Mouse (Mus musculus) cerebellum, adult 8-10 months (tissue): Measurements from ENCODE around the gene Ank3.
A peak's percentile ranks its signal among the peaks of the same experiment; 100 is the strongest.

Experiments used
- DNase-seq: peaks from one replicate; pipeline ENCODE4 v3.0.0; 2022

Gene Ank3

DNA sequence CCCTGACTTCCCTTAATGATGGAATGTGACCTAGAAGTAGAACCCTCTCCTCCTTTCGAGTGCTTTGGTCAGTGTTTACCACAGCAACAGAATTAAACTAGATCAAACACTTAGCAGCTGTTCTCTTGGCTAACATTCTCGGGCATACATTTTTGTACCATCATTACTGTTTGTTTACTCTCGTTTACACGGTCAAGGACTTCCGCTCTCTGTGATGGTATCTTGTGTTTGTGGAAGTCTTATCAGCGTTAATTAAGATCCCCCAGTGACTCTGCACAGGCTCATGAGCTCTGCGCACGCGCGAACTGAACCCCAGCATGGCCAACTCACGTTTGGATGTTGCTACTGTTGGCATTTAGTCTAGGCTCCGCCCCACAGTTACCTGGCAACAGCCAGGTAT, 16.3 kb downstream of the Ank3 start:
- no peak for DNase-seq

DNA sequence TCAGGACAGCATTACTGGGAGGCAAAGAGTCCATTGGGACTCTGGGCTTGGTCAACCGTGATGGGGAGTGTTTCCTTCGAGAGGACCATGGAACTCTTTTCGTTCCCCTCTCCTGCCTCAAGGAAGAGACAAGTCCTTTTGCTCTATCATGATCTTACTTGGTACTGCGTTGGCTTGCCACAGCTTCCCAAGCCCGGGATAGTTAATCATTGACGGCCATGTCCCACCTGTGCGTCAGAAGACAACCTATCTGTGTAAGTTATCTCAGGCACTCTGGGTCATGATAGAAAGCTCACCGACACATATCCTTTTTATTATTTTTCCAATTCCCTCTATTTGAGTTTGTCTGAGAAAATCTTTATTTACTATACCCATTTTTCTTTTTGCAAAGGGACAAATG, 20.1 kb downstream of the Ank3 start:
- no peak for DNase-seq

DNA sequence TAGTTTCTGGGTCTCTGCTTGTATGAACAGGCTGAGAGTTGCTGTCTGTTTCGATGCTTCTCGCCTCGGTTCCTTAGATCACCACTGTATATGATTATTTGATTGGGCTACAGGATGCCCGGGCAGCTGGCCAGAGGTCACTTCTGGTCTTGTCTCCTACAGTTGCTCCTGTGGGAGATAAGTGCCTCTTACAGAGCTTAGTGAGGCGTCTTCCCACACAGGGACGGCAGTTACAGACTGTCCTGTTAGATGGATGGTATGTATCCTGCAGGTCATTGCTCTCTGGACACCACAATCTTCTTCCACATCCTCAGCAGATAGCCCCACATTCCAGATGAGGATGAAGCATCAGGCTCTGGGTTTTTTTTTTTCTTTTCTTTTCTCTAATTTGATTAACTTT, 21.7 kb downstream of the Ank3 start:
- no peak for DNase-seq

DNA sequence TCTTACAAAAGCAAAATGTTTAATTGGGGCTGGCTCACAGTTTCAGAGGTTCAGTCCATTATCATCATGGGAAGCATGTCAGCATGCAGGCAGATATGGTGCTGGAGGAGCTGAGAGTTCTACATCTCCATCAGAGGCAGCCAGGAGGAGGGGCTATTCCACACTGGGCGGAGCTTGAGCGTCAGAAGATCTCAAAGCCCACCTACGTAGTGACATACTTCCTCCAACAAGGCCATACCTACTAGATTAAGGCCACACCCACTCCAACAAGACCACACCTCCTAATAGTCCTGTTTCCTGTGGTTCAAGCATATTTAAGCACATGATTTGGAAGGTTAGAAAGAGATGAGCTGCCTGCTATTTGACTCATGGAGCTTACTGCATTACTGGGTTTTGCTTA, 25.5 kb downstream of the Ank3 start:
- DNase-seq, result no peak

DNA sequence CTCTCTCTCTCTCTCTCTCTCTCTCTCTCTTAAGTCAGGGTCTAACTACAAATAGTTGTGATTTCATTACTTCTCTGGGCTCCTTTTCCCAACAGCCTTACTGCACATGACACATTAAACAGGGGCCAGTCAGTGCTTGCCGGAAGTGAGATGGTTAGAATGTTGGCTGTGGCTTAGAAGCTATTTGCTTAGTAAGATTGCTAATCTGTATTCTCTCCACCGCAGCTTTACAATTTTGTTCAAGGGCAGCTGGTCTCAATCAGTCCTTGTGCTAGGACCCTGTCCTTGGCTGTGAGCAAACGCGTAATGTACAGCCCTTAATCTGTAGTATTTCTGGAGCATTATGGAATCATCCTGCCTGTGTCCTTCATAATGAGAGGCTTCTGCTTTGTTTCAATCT, 31.6 kb downstream of the Ank3 start:
- no peak for DNase-seq

DNA sequence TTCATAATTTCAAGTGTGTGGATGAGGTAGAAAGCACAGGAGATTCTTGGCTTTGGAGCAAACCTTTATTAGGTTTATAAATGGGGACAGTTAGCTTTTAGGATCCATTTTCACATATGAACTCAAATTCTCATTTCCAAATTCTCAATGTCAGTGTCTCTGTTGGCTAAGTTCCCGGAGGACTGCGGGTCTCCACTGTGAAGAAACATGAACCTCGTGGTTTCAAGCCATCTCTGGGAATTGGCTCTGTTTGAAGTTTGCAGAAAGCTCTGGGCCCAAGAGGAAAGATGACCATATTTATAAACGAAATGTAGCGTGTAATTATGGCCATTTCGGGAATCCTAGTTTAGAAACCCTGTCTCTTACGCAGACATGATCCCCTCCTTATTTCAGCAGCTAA, 32.5 kb downstream of the Ank3 start:
- DNase-seq, result no peak

DNA sequence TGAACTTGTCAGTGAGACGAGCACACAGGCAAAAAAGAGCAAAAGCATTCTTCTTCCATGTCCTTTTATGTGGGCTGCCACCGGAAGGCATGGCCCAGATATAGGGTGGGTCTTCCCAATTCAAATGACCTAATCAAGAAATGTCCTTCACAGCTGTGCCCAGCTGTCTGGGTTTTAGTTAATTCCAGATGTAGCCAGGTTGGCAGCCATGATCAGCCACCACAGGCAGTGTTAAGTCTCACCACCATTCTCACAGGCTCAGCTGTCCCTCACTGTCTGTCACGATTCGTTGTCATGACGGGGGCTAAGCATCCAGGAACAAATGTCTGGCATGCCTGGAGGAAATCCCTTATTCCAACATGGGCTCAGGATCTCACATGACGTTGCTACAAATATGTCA, 36.6 kb downstream of the Ank3 start:
- DNase-seq, result no peak

DNA sequence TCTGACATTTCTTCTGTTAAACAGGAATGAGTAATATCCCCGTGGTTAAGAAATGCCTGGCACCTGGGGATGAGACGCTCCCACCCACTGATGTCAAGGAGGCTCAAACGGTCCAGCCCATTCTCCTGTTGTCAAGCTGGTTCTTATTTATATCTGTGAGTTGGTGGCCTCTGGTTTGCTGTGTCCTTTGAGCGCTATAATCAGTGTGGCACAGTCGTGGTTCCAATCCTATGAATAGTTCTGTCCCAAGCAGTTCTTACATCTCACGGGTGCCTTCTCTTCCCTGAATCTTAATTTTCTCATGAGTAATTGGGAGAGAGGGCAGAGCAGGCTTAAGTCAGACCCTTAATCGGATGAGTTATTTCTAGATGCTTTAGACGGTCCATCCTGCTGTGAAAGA, 40.9 kb downstream of the Ank3 start:
- no peak for DNase-seq

DNA sequence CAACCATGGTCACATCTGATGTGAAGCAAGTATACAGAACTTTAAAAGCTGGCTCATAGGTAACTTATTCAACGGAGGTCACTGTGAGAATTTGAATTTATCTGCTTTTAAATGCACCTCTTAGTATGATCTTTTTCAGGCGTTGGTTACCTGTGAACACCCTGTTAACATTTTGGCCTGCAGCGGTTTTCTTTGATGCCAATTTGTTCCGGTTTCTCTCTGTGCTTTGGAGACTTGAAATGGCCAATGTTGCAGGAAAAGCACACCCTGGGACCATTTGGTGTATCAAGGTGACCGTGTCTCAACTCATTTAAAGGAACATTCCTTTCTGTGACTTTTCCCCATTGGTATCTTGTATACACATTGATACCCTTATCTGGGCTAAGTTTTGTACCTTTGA, 46.0 kb downstream of the Ank3 start:
- DNase-seq, result no peak

DNA sequence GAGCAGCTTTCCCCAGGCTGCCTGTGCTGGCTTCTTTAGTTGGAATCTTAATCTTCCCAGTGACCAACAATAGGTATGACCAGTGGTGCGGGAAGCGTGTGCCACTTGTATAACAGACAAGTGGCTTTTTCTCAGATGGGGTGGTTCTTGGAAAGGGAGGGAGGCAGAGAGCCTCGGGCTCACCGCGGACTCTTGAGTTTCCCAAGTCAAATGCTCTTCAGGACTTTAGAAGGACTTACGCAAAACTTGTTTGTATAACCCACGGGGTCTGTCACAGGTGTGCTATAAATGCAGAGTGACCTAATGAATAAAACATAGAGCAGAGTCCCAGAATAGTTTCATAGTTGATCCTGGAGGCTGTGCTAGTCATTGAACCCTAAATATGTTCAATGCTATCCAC, 47.4 kb downstream of the Ank3 start:
- DNase-seq, result no peak

DNA sequence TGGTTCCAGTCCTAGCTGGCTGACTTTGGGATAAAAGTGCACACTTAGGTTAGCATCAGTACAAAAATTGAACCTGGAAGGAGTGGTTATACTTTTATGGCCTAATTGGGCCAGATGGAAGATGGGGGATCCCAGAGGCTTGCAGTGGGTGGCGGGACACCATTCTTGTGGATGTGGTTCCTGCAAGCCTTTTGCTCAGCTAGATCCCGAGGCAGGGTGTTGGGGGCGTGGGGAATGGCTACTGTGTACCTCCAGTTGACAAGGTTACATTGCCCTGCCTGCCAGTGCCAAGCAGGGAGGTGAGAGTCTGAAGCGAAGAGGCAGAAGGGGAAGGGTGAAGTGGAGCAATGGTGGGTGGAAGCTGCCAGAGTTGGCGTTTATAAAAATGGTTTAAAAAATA, 48.0 kb downstream of the Ank3 start:
- no peak for DNase-seq

DNA sequence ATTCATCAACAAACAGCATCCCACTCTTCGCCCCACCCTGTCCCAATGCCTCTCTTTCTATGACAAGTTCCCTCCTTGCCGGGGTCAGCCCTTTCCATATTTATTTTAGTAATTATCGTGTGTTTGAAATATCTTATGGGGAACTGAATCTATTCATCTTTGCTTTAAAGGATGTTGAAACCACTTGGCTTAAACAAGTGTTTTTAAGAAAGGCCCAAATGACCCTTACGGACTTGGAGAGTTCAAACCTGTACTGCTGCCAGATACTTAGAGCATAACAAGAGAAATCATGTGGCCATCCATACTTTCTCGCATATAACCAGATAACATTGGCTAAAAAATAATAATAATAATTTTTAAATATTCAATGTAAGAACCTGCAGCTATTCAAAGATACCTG, 48.7 kb downstream of the Ank3 start:
- no peak for DNase-seq

DNA sequence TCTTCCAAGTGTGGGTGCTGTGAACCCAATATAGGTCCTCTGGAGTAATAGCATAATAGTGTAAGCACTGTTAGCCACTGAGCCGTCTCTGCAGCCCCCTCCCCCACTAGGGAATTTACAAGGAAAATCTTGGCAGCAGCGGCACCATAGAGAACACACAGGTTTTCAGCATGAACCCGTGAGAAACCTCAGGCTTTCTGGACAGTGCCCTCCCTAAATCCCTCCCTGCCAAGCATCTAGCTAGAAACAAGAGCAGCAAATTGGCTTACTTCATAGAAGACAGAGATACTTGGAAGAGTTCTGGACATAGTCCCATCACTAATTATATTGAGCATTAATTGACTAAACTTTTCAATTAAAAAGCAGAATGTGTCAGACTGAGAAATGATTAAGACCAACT, 49.6 kb downstream of the Ank3 start:
- no peak for DNase-seq

DNA sequence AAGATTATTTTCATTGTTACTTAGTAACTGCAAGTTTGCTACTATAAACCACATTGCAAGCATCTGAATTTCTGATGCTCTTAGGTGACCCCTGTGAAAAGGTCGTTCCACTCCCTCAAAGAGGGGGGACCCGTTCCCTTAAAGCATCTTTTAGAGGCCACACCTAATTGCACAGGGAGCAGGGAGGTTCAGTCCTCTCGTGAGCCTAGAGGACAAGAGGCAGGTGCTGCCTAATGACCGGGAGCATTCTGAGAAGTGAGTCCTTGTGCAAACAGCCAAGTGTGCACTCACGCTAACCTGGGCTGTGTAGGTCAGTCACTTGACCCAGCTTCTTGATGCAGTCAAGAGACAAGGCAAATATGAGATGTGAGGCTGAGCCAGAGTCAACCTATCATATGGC, 52.4 kb downstream of the Ank3 start:
- DNase-seq, result no peak

DNA sequence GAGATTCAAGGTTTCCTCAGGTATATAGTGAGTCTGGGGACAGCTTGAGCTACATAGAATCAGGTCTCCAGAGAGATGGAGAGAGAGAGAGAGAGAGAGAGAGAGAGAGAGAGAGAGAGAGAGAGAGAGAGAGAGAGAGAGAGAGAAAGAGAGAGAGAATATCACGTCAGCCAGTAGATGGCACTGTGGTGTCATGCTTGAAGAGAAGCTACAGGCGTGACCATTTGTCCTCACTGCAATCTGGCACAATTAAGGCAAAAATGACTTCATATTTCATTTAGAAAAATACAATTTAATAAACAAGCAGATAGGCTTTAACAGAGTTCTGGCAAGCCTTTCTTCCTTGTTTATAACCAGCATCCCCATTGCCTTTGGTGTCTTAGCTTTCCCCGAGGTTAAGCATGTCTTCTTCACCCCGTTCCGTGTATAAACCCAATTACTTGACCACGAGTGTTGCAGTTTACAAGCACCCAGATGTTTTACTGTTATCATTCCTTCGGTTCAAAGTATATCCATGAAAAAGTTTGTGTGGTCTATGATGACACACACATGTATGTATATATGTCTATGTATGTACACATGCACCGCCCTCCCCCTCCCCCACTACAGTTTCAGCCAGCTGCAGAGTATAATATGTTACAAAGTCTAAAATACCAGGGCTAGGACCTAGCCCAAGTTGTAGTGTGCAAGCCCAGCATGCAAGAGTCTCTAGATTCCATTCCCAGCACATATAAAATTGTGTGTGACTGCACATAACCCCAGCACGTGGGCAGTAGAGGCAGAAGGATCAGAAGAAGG, 53.8 kb downstream of the Ank3 start:
- peak; percentile 66 for DNase-seq

DNA sequence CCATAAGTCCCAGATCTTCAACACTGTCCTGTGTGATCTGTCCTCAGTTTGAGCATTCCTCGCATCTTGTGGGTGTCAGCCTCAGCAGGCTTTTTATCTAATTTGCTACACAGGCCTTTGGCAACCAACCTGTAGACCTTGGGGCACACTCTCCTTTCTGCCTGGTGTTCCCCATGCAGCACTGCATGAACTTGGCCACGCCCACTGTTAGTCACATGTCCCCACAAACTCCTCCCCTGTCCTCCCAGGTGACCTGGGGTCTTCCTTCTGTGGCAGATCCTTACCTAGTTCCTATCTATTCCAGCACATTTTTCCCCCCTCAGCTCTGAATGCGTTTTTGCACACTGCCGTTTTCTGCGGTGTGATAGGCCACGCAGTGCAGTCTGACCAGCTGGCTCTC, 55.0 kb downstream of the Ank3 start:
- DNase-seq, result no peak

DNA sequence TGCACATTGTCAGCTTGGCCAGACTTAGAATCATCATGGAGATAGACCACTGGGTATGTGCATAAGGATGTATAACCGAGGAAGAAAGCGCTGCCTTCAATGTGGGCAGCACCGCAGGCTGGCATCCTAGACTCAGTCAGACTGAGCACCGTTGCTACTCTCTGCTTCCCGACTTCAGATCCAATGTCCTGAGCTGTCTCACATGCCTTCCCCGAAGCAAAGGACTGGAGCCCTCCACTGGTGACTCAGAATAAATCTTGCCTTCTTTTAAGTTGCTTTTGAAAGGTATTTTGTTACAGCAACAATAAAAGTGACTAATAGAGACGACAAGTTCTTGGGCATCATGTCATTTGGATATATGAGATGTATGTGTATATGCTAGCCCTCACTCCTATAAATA, 55.9 kb downstream of the Ank3 start:
- no peak for DNase-seq

DNA sequence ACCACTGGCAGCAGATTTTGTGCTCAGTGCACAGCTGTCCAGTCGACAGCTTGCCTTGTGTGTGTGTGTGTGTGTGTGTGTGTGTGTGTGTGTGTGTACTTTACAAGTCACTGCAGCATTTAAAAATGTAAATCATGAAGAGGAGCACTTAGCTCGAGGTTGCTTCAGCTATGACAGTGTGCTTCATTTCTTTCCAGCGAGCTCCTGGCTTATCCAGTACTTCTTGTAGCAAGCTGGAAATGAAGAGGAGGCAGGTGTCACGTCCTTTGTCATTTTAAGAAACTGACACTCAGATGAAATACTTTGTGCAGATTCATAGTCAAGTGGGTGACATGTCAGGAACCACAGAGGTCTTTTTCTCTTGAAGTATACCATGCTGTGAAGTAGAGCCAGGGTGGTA, 66.3 kb downstream of the Ank3 start:
- no peak for DNase-seq

DNA sequence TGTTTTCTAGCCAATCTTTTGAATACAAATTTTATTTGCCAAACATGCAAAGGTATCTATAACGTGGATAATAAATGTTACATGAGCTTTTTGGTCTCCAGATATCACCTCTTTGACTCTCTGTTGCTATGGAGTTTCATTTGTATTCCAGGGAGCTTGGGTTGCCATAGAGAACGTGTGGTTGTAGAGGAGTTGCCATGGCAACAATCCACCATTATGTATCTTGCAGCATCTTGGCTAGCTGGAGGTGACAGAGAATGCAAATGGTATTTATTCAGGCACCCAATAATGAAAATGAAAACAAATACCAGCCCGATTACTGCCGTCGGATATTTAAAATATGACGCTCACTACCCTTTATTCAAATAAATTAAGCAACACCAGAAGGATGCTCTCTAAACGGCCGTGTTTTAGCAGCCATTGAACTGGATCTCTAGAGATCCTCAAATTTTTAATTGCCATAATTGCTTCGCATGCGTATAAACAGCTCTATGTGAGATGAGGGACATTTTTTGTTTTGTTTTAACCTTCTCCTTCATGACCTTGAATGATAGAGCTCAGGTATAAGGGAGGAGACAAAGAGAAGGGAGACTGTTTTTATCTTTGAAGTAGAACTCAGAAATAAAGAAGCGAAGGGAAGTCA, 67.1 kb downstream of the Ank3 start:
- DNase-seq, result no peak

DNA sequence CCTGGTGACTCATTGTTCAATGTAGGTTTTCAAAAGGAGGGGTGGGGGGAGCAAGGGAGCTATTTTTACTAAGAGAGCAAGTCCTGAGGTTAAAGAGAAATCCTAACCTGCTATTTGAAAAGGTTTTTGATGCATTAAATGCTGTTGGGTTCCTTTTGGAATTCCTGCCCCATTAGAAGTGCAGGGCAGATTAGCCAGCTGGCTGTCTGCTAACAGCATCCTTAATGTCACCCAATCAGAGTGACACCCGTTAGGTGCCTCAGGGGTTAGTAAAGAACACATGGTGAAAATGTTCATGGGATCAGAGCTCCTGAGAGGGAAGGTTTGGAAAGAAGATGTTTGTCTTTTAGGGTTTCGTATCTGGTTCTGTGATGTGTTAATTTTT, 67.6 kb downstream of the Ank3 start:
- DNase-seq, result no peak

DNA sequence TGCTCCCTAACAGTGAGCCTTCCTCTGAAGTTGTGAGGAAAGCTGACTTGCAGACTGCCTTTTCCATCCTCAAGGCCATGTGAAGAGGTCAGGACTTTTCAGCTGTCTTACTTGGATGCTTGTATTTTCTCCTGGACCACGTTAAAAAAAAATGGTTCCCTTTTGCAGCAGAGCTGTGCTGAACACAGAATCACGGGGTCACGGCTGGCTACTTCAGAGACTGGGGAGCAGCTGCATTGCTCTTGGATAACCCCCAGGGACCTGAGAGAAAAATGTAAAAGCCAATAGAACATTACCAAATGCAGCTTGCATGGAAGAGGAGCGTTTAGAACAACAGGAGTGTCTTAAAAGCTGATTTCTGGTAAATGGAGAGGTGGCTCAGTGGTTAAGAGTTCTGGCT, 68.0 kb downstream of the Ank3 start:
- DNase-seq, result no peak

DNA sequence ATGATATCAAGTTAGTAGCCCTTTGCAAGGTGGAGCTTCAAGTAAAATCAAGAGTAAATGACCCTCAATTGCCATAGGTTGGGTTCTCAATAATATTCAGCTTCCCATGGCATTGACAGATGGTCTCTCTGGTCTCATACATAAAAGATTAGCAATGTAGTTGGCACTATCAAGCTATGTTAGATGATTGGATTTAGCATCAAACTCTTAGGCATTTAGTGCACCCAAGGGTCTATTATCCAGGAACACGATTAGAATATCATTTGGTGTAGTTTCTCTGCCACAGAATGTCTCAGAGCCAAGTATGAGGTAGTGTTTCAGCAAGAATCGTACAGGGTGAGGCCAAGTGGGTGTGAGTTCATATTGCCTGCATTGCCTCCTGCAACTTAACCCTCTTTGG, 68.6 kb downstream of the Ank3 start:
- DNase-seq, result no peak

DNA sequence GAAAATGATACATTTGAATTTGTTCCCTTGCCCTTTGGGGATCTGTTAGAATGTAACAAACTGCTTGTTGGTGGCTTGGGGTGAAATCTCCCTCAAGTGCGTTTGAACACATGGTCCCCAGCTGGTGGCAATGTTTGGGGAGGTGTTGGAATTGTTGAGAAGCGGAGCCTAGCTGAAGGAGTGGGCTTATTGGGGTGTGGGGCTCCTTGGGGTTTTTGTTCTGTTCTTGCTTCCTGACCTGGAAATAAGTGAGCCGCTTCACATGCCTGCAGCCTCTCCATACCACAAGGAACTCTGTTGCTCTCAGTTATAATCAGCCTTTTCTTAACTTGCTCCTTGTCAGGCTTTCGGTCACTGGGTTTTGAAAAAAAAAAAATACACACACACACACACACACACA, 73.3 kb downstream of the Ank3 start:
- no peak for DNase-seq

DNA sequence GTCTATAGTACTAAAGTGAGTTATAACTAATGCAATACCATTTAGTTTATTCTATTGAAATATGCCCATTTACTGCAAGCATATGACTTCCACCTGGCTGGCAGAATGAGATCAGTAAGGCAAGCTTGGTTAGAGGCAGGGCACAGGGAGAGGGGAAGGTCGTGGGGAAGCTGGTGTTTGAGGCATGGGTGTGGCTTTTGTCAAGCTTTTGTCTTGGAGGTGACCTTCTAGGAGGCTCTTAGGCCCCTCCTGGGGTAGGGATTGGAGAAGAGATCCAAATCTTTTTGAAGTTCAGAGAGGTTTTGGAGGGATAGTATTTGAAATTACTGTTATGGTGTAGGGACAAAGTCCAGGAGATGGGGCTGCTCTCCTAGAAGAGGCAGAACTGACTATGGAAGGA, 78.3 kb downstream of the Ank3 start:
- DNase-seq, result no peak

DNA sequence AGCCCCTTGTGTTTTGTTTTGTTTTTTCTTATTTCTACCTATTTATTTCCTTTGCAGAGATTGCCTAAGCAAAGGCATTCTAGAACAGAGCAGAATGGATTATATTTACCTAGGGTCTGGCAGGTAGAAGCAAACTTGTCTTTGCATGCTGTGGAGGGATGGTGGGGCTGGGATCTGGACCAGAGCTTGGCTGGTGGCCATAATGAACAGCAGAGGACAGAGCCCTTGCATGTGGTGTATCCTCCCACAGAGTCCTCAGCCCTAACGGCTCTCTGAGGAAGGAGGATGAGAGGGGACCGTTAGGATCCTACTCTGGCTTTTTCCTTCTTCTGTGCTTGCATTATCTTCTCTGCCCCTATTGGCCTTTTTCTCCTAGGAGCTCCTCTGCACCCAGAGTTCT, 79.1 kb downstream of the Ank3 start:
- DNase-seq, result no peak
